ENCODE assay signal across 8 mouse cellular contexts in the genomic region with DNA sequence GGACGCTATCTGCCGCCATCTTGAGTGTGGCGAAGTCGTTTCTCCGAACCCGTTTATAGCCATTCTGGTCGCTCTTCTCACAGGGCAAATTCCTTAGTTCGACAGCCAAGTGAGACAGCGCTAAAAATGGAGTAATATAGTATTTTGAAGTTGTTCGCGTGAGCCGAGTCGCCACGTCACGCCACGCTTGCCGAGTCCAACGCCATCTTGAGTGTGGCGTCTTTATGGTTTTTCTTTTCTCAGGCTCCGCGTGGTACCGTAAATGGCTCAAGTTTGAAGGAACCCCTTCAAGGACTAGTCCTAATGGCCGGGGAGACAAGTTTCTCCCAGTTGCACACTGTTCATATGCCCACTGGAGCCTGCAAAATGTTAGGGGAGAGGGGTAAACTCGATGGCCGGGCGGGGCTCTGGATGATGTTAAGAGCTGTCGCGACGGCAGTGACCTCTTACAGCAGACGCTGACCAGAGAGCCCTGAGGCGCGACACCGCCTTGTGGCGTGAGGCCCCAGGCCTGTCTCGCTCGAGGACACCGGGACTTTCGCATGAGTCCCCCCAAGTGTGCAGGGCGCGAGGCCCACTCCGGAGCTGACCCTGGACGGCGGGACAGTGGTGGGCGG. TPM values are rescaled to one million over a fixed set of nuclear protein-coding genes. Genes with fewer than 3 reads are reported as not detected.
A peak's percentile ranks its signal among the peaks of the same experiment; 100 is the strongest.
DNase-seq lines count a peak whose midpoint lies in the region; ATAC-seq and TF ChIP-seq lines count a peak whose summit lies in the region.

No protein-coding gene starts in this region.

- CTCF ChIA-PET in Patski (lab: Charles Lee) = interaction anchor here (1.2 to 13.4 kb wide), 4 partner anchors 18 to 86 kb away, joined by 4 to 307 read pairs (median 4); no protein-coding TSS in a partner anchor

- TF ChIP-seq POLR2A in spleen, adult 2 months (IDR thresholded peaks at IDR 0.05; ENCODE audit: low read depth, low read length) = no peak

- peak overlapping the region; percentile 93 for H3K4me2 ChIP-seq in forebrain, embryonic 15.5 days (replicated peaks)
- peak overlapping the region; percentile 94 for H3K4me2 ChIP-seq in hindbrain, embryonic 15.5 days

- peak overlapping the region; percentile 77 for H3K9ac ChIP-seq in forebrain, embryonic 15.5 days (replicated peaks)
- H3K9ac ChIP-seq in hindbrain, embryonic 15.5 days = peak overlapping the region; percentile 71

- WGBS in forebrain, embryonic 15.5 days = under 1% methylated on average over 43 of the region's 44 CpGs
- under 1% methylated on average over 43 of the region's 44 CpGs for WGBS in hindbrain, embryonic 15.5 days
- under 1% methylated on average over 44 of the region's 44 CpGs for WGBS in spleen, adult 2 months

- POLR2A ChIA-PET in Patski (lab: Charles Lee) = interaction anchor here (0.9 to 3.4 kb wide), 9 partner anchors 11 to 91 kb away, joined by 4 to 20 read pairs (median 13); no protein-coding TSS in a partner anchor

- peak overlapping the region; percentile 92 for H3K4me3 ChIP-seq in forebrain, embryonic 15.5 days
- peak overlapping the region; percentile 84 for H3K4me3 ChIP-seq in hindbrain, embryonic 15.5 days
- peak overlapping the region; percentile 76 for H3K4me3 ChIP-seq in spleen, adult 2 months (ENCODE audit: extremely low read depth, insufficient read depth, insufficient read length)

- H3K27me3 ChIP-seq in Patski = no peaks in the 10 kb centered on the region
- H3K27me3 ChIP-seq in forebrain, embryonic 15.5 days = no peaks in the 10 kb centered on the region
- no peaks in the 10 kb centered on the region for H3K27me3 ChIP-seq in hindbrain, embryonic 15.5 days
- no peaks in the 10 kb centered on the region for H3K27me3 ChIP-seq in spleen, adult 2 months (ENCODE audit: control insufficient read depth, insufficient read depth, low read length)

- in situ Hi-C loops in Patski (cut with MboI; ENCODE audit: low pct_unique_long_range_greater_than_20kb) = no loop called here

- peak overlapping the region; percentile 100 for H3K27ac ChIP-seq in forebrain, embryonic 15.5 days (replicated peaks)
- peak overlapping the region; percentile 100 for H3K27ac ChIP-seq in hindbrain, embryonic 15.5 days (replicated peaks)
- H3K27ac ChIP-seq in spleen, adult 2 months (ENCODE audit: insufficient read depth, low read length) = peak overlapping the region; percentile 100

- DNase-seq in gastrocnemius, adult 18-20 months (ENCODE audit: low spot score) = peak; percentile 71
- DNase-seq in gastrocnemius, postnatal 25 days = no peak
- no peak for DNase-seq in Patski (ENCODE audit: low read depth, low spot score)
- peak; percentile 81 to 84 for DNase-seq in left cerebral cortex, adult 8-10 months (ENCODE audit: low spot score in 2 of 2)
- peak in 1 of 2 experiments; percentile 79 for DNase-seq in spleen, adult 2 months (ENCODE audit: low read depth in 1 of 2, low spot score in 2 of 2)

- ATAC-seq in Patski = peak; percentile 1
- peak; percentile 21 for ATAC-seq in forebrain, embryonic 15.5 days (replicated peaks)
- ATAC-seq in hindbrain, embryonic 15.5 days (ENCODE audit: low FRiP score, low read depth) = peak; percentile 17
- peak; percentile 4 for ATAC-seq in megakaryocyte-erythroid progenitor cell, adult 5-6 weeks (replicated peaks; ENCODE audit: low FRiP score, low TSS enrichment, poor library complexity, severe bottlenecking)

- no peaks in the 10 kb centered on the region for H3K9me3 ChIP-seq in forebrain, embryonic 15.5 days
- no peaks in the 10 kb centered on the region for H3K9me3 ChIP-seq in hindbrain, embryonic 15.5 days

- H3K4me1 ChIP-seq in forebrain, embryonic 15.5 days = peaks cover 26% of the 10 kb centered on the region
- peaks cover 36% of the 10 kb centered on the region for H3K4me1 ChIP-seq in hindbrain, embryonic 15.5 days (replicated peaks)
- peaks cover 21% of the 10 kb centered on the region for H3K4me1 ChIP-seq in spleen, adult 2 months (ENCODE audit: control insufficient read depth, insufficient read depth, insufficient read length)

- peaks cover 6% of the 10 kb centered on the region; the same call in 1 of the 2 replicates for H3K36me3 ChIP-seq in forebrain, embryonic 15.5 days
- peaks cover 5% of the 10 kb centered on the region for H3K36me3 ChIP-seq in hindbrain, embryonic 15.5 days
- H3K36me3 ChIP-seq in spleen, adult 2 months (ENCODE audit: control insufficient read depth, insufficient read depth, low read length) = peaks cover 6% of the 10 kb centered on the region

- TF ChIP-seq CTCF in Patski (IDR thresholded peaks at IDR 0.05) = no peak
- no peak for TF ChIP-seq CTCF in spleen, adult 2 months (IDR thresholded peaks at IDR 0.05; ENCODE audit: extremely low read depth, insufficient read depth, insufficient read length, insufficient replicate concordance)

RNA-seq across cellular contexts. Expression of a gene that starts 0.9 kb away (rescaled TPM):
- total RNA-seq in gastrocnemius, adult 18-20 months (2021) = 10 to 100 TPM; 64.2 to 99.0 TPM
- total RNA-seq in gastrocnemius, postnatal 25 days (2021) = 100 to 1,000 TPM; 100 to 129 TPM
- 2,326 TPM for polyA plus RNA-seq in Patski (2021)
- polyA plus RNA-seq in forebrain, embryonic 15.5 days (2015; fragmentation: Nextera tagmentation; extraction: Ambion mirVana) = 2,368 and 2,448 TPM in 2 replicates
- polyA plus RNA-seq in hindbrain, embryonic 15.5 days (2015; fragmentation: Nextera tagmentation; extraction: Ambion mirVana) = 1,392 and 1,427 TPM in 2 replicates
- total RNA-seq in left cerebral cortex, adult 8-10 months (2022) = 100 to 1,000 TPM; 407 to 432 (median 416) TPM
- total RNA-seq in megakaryocyte-erythroid progenitor cell, adult 5-6 weeks (2014; fragmentation: Nextera tagmentation) = 2,834 and 3,273 TPM in 2 replicates
- 4,983 and 7,914 TPM in 2 replicates for total RNA-seq in megakaryocyte-erythroid progenitor cell, adult 5-6 weeks (2017)
- polyA plus RNA-seq in spleen, adult 2 months (2012; rRNA removed) = 915 and 918 TPM in 2 replicates

RNA-seq across cellular contexts. Expression of a gene that starts 56.8 kb away (rescaled TPM):
- total RNA-seq in gastrocnemius, adult 18-20 months (2021) = 10 to 100 TPM; 27.5 to 29.3 TPM
- total RNA-seq in gastrocnemius, postnatal 25 days (2021) = 10 to 100 TPM; 21.9 to 29.6 TPM
- 59.7 TPM for polyA plus RNA-seq in Patski (2021)
- polyA plus RNA-seq in forebrain, embryonic 15.5 days (2015; fragmentation: Nextera tagmentation; extraction: Ambion mirVana) = 99.0 and 103 TPM in 2 replicates
- polyA plus RNA-seq in hindbrain, embryonic 15.5 days (2015; fragmentation: Nextera tagmentation; extraction: Ambion mirVana) = 115 and 122 TPM in 2 replicates
- 10 to 100 TPM; 48.3 to 59.9 (median 53.5) TPM for total RNA-seq in left cerebral cortex, adult 8-10 months (2022)
- total RNA-seq in megakaryocyte-erythroid progenitor cell, adult 5-6 weeks (2014; fragmentation: Nextera tagmentation) = 36.5 and 52.7 TPM in 2 replicates
- 13.2 TPM in 2 replicates for total RNA-seq in megakaryocyte-erythroid progenitor cell, adult 5-6 weeks (2017)
- 11.3 and 11.7 TPM in 2 replicates for polyA plus RNA-seq in spleen, adult 2 months (2012; rRNA removed)

RNA-seq across cellular contexts. Expression of a gene that starts 57.1 kb away (rescaled TPM):
- total RNA-seq in gastrocnemius, adult 18-20 months (2021) = 10 to 100 TPM; 10.3 to 10.5 TPM
- total RNA-seq in gastrocnemius, postnatal 25 days (2021) = 10 to 100 TPM in 1 of 2 experiments, 1 to 10 TPM in 1; 9.6 to 10.4 TPM
- 23.1 TPM for polyA plus RNA-seq in Patski (2021)
- polyA plus RNA-seq in forebrain, embryonic 15.5 days (2015; fragmentation: Nextera tagmentation; extraction: Ambion mirVana) = 62.9 and 63.4 TPM in 2 replicates
- 56.5 and 63.9 TPM in 2 replicates for polyA plus RNA-seq in hindbrain, embryonic 15.5 days (2015; fragmentation: Nextera tagmentation; extraction: Ambion mirVana)
- 10 to 100 TPM; 17.0 to 24.9 (median 22.3) TPM for total RNA-seq in left cerebral cortex, adult 8-10 months (2022)
- total RNA-seq in megakaryocyte-erythroid progenitor cell, adult 5-6 weeks (2014; fragmentation: Nextera tagmentation) = 21.2 and 25.6 TPM in 2 replicates
- total RNA-seq in megakaryocyte-erythroid progenitor cell, adult 5-6 weeks (2017) = 17.2 and 19.1 TPM in 2 replicates
- polyA plus RNA-seq in spleen, adult 2 months (2012; rRNA removed) = 20.0 and 24.2 TPM in 2 replicates

Comparison
In these comparisons a context has a peak if more than half of its experiments do, and no peak if none do; other contexts are left out.
1. DNase-seq: peak in gastrocnemius, adult 18-20 months (single experiment) and left cerebral cortex, adult 8-10 months (2 of 2); none in gastrocnemius, postnatal 25 days (single experiment) and Patski (single experiment).
2. RNA of a gene that starts 0.9 kb away (total RNA-seq): 2,834 to 7,914 TPM in megakaryocyte-erythroid progenitor cell, adult 5-6 weeks; 407 to 432 TPM in left cerebral cortex, adult 8-10 months, 100 to 129 TPM in gastrocnemius, postnatal 25 days and 64.2 to 99.0 TPM in gastrocnemius, adult 18-20 months; every median in the first group is over 4 times any median in the second.
3. Peak in every context shown above with its lines, with median percentiles within 50 percentile points of each other: ATAC-seq, H3K27ac ChIP-seq and H3K4me3 ChIP-seq.